Mouse (Mus musculus) lung, embryonic 14.5 days (tissue): ENCODE data around the gene Zfp874a. TPM values are rescaled to one million over a fixed set of nuclear protein-coding genes. Genes with fewer than 3 reads are reported as not detected.
"Not testable (repeated sequence)": the region's sequence is repeated elsewhere in the genome, so short reads cannot be mapped to it uniquely, and the experiment has no call there.

ENCODE experiments used
- ATAC-seq: fragments of 200-750 bp; cut with Nextera tagmentation; 2 replicates; pipeline ENCODE4 v1.8.0; 2017; ENCODE audit warnings: mild to moderate bottlenecking, moderate TSS enrichment, moderate library complexity; ENCODE audit not compliant: insufficient read depth
- DNase-seq: peaks from one replicate; pipeline ENCODE4 v3.0.0-alpha.2; 2015
- H3K27ac ChIP-seq: fragments of 300-500 bp; sonication (generic); 2 replicates; pipeline ENCODE4 v1.5.1; 2014; ENCODE audit warnings: low read depth, mild to moderate bottlenecking, moderate library complexity
- H3K27me3 ChIP-seq: fragments of 300-500 bp; sonication (generic); 2 replicates; pipeline ENCODE4 v1.6.1; 2014; ENCODE audit warnings: low read length, control low read depth; ENCODE audit not compliant: insufficient read depth
- H3K36me3 ChIP-seq: fragments of 300-500 bp; sonication (generic); 2 replicates; pipeline ENCODE4 v1.6.1; 2014; ENCODE audit warnings: control low read depth; ENCODE audit not compliant: insufficient read depth
- H3K4me1 ChIP-seq: fragments of 300-500 bp; sonication (generic); 2 replicates; pipeline ENCODE4 v1.6.1; 2014; ENCODE audit warnings: antibody characterized with exemption, control low read depth; ENCODE audit not compliant: insufficient read depth
- H3K4me2 ChIP-seq: fragments of 300-500 bp; sonication (generic); 2 replicates; pipeline ENCODE4 v1.6.1; 2014; ENCODE audit warnings: mild to moderate bottlenecking
- H3K4me3 ChIP-seq: fragments of 300-500 bp; sonication (generic); 2 replicates; pipeline ENCODE4 v1.5.1; 2014; ENCODE audit warnings: low read depth, low read length
- H3K9ac ChIP-seq: fragments of 300-500 bp; sonication (generic); 2 replicates; pipeline ENCODE4 v1.6.1; 2014
- H3K9me3 ChIP-seq: fragments of 300-500 bp; sonication (generic); 2 replicates; pipeline ENCODE4 v1.6.1; 2016; ENCODE audit warnings: low read depth, low read length, control low read depth
- CTCF ChIP-seq: IDR thresholded peaks from 2 replicates; pipeline ENCODE4 v1.5.1; 2016; ENCODE audit warnings: antibody characterized with exemption, low read depth
- WGBS: fragments of 180-500 bp; shearing (Covaris S2); extraction: QIAGEN DNeasy Blood & Tissue Kit; methylation state at CpG from one replicate; pipeline ENCODE4 v1.1.7; 2014; 5-methylcytosine and 5-hydroxymethylcytosine counted together
- polyA plus RNA-seq: library from polyadenylated mRNA; unstranded; fragments of >200 nt; fragmentation: Nextera tagmentation; extraction: Ambion mirVana; gene quantifications from 2 replicates; pipeline ENCODE4 v1.2.1, GENCODE M21; 2014

Gene Zfp874a
- polyA plus RNA-seq, 1 experiment from 2014 or later: 10.1 TPM

- DNase-seq: peak; percentile 68
- Histone ChIP-seq H3K4me3 (peak within 1 kb of the TSS; percentile 50), H3K9me3 (no peaks in the 10 kb centered on the region), H3K9ac (peak within 1 kb of the TSS; percentile 55), H3K27ac (no peak within 1 kb of the TSS), H3K4me2 (peak within 1 kb of the TSS; percentile 78), H3K36me3 (no peaks in the 10 kb centered on the region), H3K27me3 (no peaks in the 10 kb centered on the region), H3K4me1 (no peaks in the 10 kb centered on the region)
- TF ChIP-seq CTCF: no peak
- 1% methylated on average over 22 of the region's 22 CpGs for WGBS
- peak; percentile 92 for ATAC-seq
Observed at GRCm38 (mm10) chr13:67421207-67421857, 30.1 kb downstream of the Zfp874a start, which contains the start of gene Zfp459. TSS of gene Zfp459 (minus strand) at chr13:67421418.

- Histone ChIP-seq H3K4me1 (no peaks in the 10 kb centered on the region), H3K27me3 (no peaks in the 10 kb centered on the region), H3K9ac (peak overlapping the region; percentile 55), H3K27ac (no peak overlapping the region), H3K9me3 (no peaks in the 10 kb centered on the region), H3K4me3 (peak overlapping the region; percentile 50), H3K4me2 (peak overlapping the region; percentile 78), H3K36me3 (no peaks in the 10 kb centered on the region)
- WGBS: 24% methylated on average over 11 of the region's 11 CpGs
- TF ChIP-seq CTCF: no peak
- no peak for DNase-seq
- ATAC-seq: no peak; the same call in 1 of the 2 replicates
Observed at GRCm38 (mm10) chr13:67420558-67421206, 30.7 kb downstream of the Zfp874a start.

- Histone ChIP-seq H3K4me1 (no peaks in the 10 kb centered on the region), H3K4me3 (no peak overlapping the region), H3K9ac (no peak overlapping the region), H3K36me3 (no peaks in the 10 kb centered on the region), H3K27ac (no peak overlapping the region), H3K9me3 (no peaks in the 10 kb centered on the region), H3K27me3 (no peaks in the 10 kb centered on the region), H3K4me2 (no peak overlapping the region)
- no peak for TF ChIP-seq CTCF
- no peak for ATAC-seq
- 88% methylated on average over 3 of the region's 3 CpGs for WGBS
- no peak for DNase-seq
Observed at GRCm38 (mm10) chr13:67416811-67417210, 34.6 kb downstream of the Zfp874a start.

GRCm38 (mm10) chr13:67415759-67416158, 35.7 kb downstream of the Zfp874a start:
- WGBS: 89% methylated on average over 6 of the region's 6 CpGs

GRCm38 (mm10) chr13:67413634-67414033, 37.8 kb downstream of the Zfp874a start:
- 62% methylated on average over 3 of the region's 3 CpGs for WGBS
- not testable (repeated sequence) for H3K36me3 ChIP-seq, DNase-seq, H3K4me3 ChIP-seq, H3K9me3 ChIP-seq, H3K27ac ChIP-seq, H3K9ac ChIP-seq, H3K27me3 ChIP-seq, H3K4me1 ChIP-seq, H3K4me2 ChIP-seq, ATAC-seq
- peak; percentile 30 for TF ChIP-seq CTCF

More at GRCm38 (mm10) chr13:67415759-67416158, 35.7 kb downstream of the Zfp874a start:
- no peak for ATAC-seq
- Histone ChIP-seq H3K4me2 (no peak overlapping the region), H3K9ac (no peak overlapping the region), H3K36me3 (no peaks in the 10 kb centered on the region), H3K4me3 (no peak overlapping the region), H3K4me1 (no peaks in the 10 kb centered on the region), H3K27ac (no peak overlapping the region), H3K9me3 (no peaks in the 10 kb centered on the region), H3K27me3 (no peaks in the 10 kb centered on the region)
- no peak for DNase-seq
- no peak for TF ChIP-seq CTCF

- peak; percentile 99 for ATAC-seq
- not testable (repeated sequence) for H3K36me3 ChIP-seq
Observed at GRCm38 (mm10) chr13:67399183-67399903, 52.1 kb downstream of the Zfp874a start, which contains the start of gene Zfp429. TSS of gene Zfp429 (minus strand) at chr13:67399819.

GRCm38 (mm10) chr13:67376255-67376654, 75.2 kb downstream of the Zfp874a start:
- not testable (repeated sequence) for H3K9me3 ChIP-seq, H3K4me1 ChIP-seq, ATAC-seq, DNase-seq, H3K4me2 ChIP-seq, H3K9ac ChIP-seq, H3K4me3 ChIP-seq, H3K27ac ChIP-seq, H3K27me3 ChIP-seq, H3K36me3 ChIP-seq
- WGBS: 77% methylated on average over 3 of the region's 3 CpGs

More at GRCm38 (mm10) chr13:67399183-67399903, 52.1 kb downstream of the Zfp874a start, which contains the start of gene Zfp429:
- not testable (repeated sequence) for H3K27me3 ChIP-seq, H3K4me1 ChIP-seq, H3K9me3 ChIP-seq, H3K27ac ChIP-seq
- peak; percentile 87 for DNase-seq
- 4% methylated on average over 14 of the region's 16 CpGs for WGBS
- Histone ChIP-seq H3K4me2 (peak within 1 kb of the TSS; percentile 48), H3K9ac (peak within 1 kb of the TSS; percentile 63), H3K4me3 (peak within 1 kb of the TSS; percentile 54)

- 13% methylated on average over 13 of the region's 15 CpGs for WGBS
- H3K9ac ChIP-seq: peak within 1 kb of the TSS; percentile 43
Observed at GRCm38 (mm10) chr13:67375050-67375911, 76.1 kb downstream of the Zfp874a start, which contains the start of the genes Gm28041 and Zfp456. TSS of gene Gm28041 (minus strand) at chr13:67375733. TSS of gene Zfp456 (minus strand) at chr13:67375810.

More at GRCm38 (mm10) chr13:67375050-67375911, 76.1 kb downstream of the Zfp874a start, which contains the start of the genes Gm28041 and Zfp456:
- Histone ChIP-seq H3K4me2 (peak within 1 kb of the TSS; percentile 58), H3K4me3 (peak within 1 kb of the TSS; percentile 48)
- H3K27ac ChIP-seq, H3K9me3 ChIP-seq, H3K36me3 ChIP-seq, H3K27me3 ChIP-seq, H3K4me1 ChIP-seq: not testable (repeated sequence)
- DNase-seq (peak; percentile 82), ATAC-seq (peak; percentile 99)
